Mouse (Mus musculus): ENCODE data around the gene Rhou. TPM values are rescaled to one million over a fixed set of nuclear protein-coding genes. Genes with fewer than 3 reads are reported as not detected.

The Rhou gene
- total and polyA plus RNA-seq, 3 experiments, result 0.08 to 0.16 TPM; not detected in 1

DNA sequence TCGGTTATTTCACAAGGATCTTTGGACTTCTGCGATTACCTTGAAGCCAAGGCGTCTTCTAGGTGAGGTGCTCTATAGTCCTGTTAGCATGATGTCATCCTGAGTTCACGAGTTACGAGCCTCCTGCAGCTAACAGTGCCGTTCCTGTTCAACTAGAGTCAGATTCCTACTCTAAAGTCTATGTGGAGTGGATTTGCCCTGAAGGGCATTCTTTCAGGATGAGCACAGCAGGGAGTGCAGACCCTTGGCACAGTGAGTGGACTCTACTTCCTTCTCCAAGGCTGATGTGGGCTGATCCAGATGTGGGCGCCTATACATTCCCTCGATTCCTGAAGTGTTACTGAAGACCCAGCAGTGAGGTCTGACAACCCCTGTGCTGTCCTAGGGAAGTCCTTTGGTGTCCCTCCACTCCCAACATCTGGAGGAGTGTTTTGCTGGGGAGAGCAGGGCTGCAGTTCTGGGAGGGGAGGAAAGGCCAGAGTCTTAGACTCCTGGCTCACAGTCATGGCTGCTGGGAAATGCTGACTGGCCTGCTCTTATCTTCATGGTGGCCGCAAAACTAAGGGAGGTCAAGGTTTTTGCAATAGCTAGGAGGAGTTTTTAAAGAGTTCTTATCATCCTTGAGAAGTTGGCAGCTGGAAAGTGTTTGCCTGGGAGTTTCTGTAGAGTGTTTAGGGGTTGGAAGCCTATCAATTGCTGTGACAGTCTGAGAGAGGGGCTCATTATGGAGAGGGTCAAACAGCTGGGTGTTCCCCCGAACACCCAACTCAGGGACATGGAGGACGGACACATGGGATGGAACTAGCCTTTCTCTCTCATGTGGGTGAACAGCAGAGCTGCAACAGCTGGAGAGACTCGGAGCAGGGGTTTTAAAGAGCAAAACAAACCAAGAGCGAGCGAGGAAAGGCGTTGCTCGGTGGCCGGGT is 5.2 kb upstream of the Rhou start:
- dilution Hi-C loops (cut with MboI; ENCODE audit: extremely low pct_ligation_motif_present, extremely low pct_unique_long_range_greater_than_20kb, low sequenced_read_pairs) (no loop called here), in situ Hi-C loops (cut with MboI; ENCODE audit: low pct_ligation_motif_present, low pct_unique_long_range_greater_than_20kb, low sequenced_read_pairs) (no loop called here)
- H3K4me2 ChIP-seq (ENCODE audit: insufficient read depth, low read depth, poor library complexity, severe bottlenecking), result no peak overlapping the region
- no peak overlapping the region for H3K9ac ChIP-seq (ENCODE audit: insufficient read depth, low read depth)
- no peaks in the 10 kb centered on the region for H3K36me3 ChIP-seq (replicated peaks in 1 of 2; ENCODE audit: control insufficient read depth in 1 of 2, insufficient read depth in 1 of 2, low read length in 1 of 2)
- TF ChIP-seq TCF12 (IDR thresholded peaks at IDR 0.05; ENCODE audit: low read depth, low read length) (no peak), E2F4 (IDR thresholded peaks at IDR 0.05; ENCODE audit: insufficient replicate concordance, low read depth, low read length) (no peak), EP300 (IDR thresholded peaks at IDR 0.05; ENCODE audit: low read length) (no peak), MEF2A (IDR thresholded peaks at IDR 0.05; ENCODE audit: borderline replicate concordance, low read depth, low read length) (no peak), ETS1 (conservative IDR thresholded peaks at IDR 0.05; ENCODE audit: low read depth, low read length) (no peak)
- H3K27me3 ChIP-seq (replicated peaks), result peaks cover 63% of the 10 kb centered on the region
- no peaks in the 10 kb centered on the region for H3K79me2 ChIP-seq (replicated peaks; ENCODE audit: control insufficient read depth, extremely low read depth, insufficient read depth, poor library complexity, severe bottlenecking)
- H3K27ac ChIP-seq (ENCODE audit: insufficient read depth, low read depth), result no peak overlapping the region
- H3K9me3 ChIP-seq (replicated peaks; ENCODE audit: low read length), result peaks cover 8% of the 10 kb centered on the region
- no peak overlapping the region for H3K4me3 ChIP-seq (replicated peaks in 1 of 3; ENCODE audit: low read depth in 2 of 3, low read length in 2 of 3, poor library complexity in 1 of 3)
- DNase-seq (ENCODE audit: extremely low read depth), result no peak
- H3K4me1 ChIP-seq (ENCODE audit: control insufficient read depth in 1 of 2, insufficient read depth in 2 of 2), result peaks cover 10 to 12% of the 10 kb centered on the region in 2 experiments

DNA sequence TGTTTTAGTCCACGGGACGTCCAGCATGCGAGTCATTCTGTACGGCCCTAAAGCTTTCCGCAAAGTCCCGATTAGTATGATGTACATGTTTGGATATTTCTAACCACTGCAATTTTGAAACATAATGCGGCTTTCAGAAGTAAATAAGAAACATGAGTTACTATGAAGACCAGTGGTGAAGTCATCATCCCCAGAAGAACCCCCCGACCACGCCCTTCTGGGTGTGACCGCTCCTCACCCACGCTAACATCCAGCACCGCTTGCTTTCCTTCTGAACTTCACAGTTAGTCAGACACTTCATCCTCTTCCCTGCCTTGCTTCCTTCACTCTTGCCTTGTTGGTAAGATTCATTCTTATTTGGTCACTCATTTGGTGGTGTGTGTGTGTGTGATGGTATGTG is 4.2 kb upstream of the Rhou start:
- no peaks in the 10 kb centered on the region for H3K79me2 ChIP-seq (replicated peaks; ENCODE audit: control insufficient read depth, extremely low read depth, insufficient read depth, poor library complexity, severe bottlenecking)
- in situ Hi-C loops (cut with MboI; ENCODE audit: low pct_ligation_motif_present, low pct_unique_long_range_greater_than_20kb, low sequenced_read_pairs), result no loop called here
- TF ChIP-seq PAX5 (IDR thresholded peaks at IDR 0.05; ENCODE audit: low read length) (no peak), ZC3H11A (IDR thresholded peaks at IDR 0.05; ENCODE audit: low read depth, low read length) (no peak), TCF12 (IDR thresholded peaks at IDR 0.05; ENCODE audit: low read depth, low read length) (no peak), CTCF (conservative IDR thresholded peaks at IDR 0.05 in 1 of 2, IDR thresholded peaks at IDR 0.05 in 1 of 2; ENCODE audit: low read depth in 2 of 2, low read length in 2 of 2) (no peak), RAD21 (IDR thresholded peaks at IDR 0.05; ENCODE audit: low read depth, low read length) (no peak), JUN (IDR thresholded peaks at IDR 0.05; ENCODE audit: insufficient read depth, low read depth, low read length) (no peak)
- peaks cover 12 to 13% of the 10 kb centered on the region in 2 experiments for H3K4me1 ChIP-seq (ENCODE audit: control insufficient read depth in 1 of 2, insufficient read depth in 2 of 2)
- DNase-seq (ENCODE audit: extremely low read depth), result no peak
- H3K27me3 ChIP-seq (replicated peaks), result peaks cover 63% of the 10 kb centered on the region
- H3K36me3 ChIP-seq (replicated peaks in 1 of 2; ENCODE audit: control insufficient read depth in 1 of 2, insufficient read depth in 1 of 2, low read length in 1 of 2), result no peaks in the 10 kb centered on the region
- H3K27ac ChIP-seq (ENCODE audit: insufficient read depth, low read depth), result no peak overlapping the region
- peaks cover 8% of the 10 kb centered on the region for H3K9me3 ChIP-seq (replicated peaks; ENCODE audit: low read length)
- no peak overlapping the region for H3K4me3 ChIP-seq (replicated peaks in 1 of 3; ENCODE audit: low read depth in 2 of 3, low read length in 2 of 3, poor library complexity in 1 of 3)
- dilution Hi-C loops (cut with MboI; ENCODE audit: extremely low pct_ligation_motif_present, extremely low pct_unique_long_range_greater_than_20kb, low sequenced_read_pairs), result no loop called here
- no peak overlapping the region for H3K9ac ChIP-seq (ENCODE audit: insufficient read depth, low read depth)
- H3K4me2 ChIP-seq (ENCODE audit: insufficient read depth, low read depth, poor library complexity, severe bottlenecking), result no peak overlapping the region

Data from CH12.LX (cell line).